Mouse (Mus musculus): ENCODE measurements around the gene Slc8a1. TPM values are rescaled to one million over a fixed set of nuclear protein-coding genes. Genes with fewer than 3 reads are reported as not detected.

The Slc8a1 gene
- polyA plus RNA-seq, 1 experiment, result 3.2 TPM

DNA sequence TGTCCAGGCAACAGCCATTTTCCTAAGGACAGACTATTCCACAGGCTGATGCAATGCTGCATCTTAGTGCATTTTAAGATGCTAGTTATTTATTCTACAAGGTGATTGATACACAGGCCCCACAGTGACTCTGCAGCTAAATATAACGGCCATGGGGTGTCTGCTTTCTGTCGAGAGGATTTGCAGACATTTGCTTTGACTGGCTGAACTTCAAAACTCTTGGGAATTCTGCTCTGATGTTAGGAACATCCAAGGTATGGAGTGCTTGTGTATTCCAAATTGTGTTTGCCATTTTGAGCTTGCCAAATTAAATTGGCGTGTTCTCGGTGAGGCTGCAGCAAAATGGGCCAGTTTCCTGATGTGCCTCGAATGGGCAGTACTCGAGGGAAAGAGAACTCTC is 2.4 kb upstream of the Slc8a1 start:
- TF ChIP-seq POLR2A (IDR thresholded peaks at IDR 0.05; ENCODE audit: low read depth, low read length), result no peak
- no peak for TF ChIP-seq CTCF (IDR thresholded peaks at IDR 0.05; ENCODE audit: extremely low read depth, insufficient read depth, insufficient read length, insufficient replicate concordance)
- no peak for DNase-seq (ENCODE audit: low read depth in 1 of 2, low spot score in 2 of 2)
- H3K27ac ChIP-seq (ENCODE audit: insufficient read depth, low read length), result no peak overlapping the region
- no peaks in the 10 kb centered on the region for H3K4me1 ChIP-seq (ENCODE audit: control insufficient read depth, insufficient read depth, insufficient read length)
- no peaks in the 10 kb centered on the region for H3K27me3 ChIP-seq (ENCODE audit: control insufficient read depth, insufficient read depth, low read length)
- H3K4me3 ChIP-seq (ENCODE audit: extremely low read depth, insufficient read depth, insufficient read length), result no peak overlapping the region
- WGBS, result 74% methylated on average over 6 of the region's 6 CpGs
- no peaks in the 10 kb centered on the region for H3K36me3 ChIP-seq (ENCODE audit: control insufficient read depth, insufficient read depth, low read length)

DNA sequence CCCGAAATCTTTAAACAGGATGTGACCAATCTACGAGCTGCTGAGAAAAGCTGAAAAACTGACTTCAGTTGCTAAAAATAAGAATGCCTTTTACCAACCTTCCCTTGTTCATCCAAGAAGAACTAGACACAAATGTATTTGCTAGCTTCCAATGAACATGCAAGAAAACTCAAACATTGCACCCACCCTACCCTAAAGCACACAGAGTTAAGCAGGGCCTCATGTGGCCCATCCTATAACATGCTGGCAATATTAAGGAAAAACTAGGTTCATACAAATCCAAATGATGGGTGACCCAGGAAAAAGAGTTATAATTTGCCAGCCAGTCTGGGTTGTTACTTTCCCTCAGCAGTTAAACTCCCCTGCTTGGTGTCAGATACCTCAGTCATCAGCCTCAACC is 398 bp downstream of the Slc8a1 start:
- H3K27me3 ChIP-seq (ENCODE audit: control insufficient read depth, insufficient read depth, low read length), result no peaks in the 10 kb centered on the region
- 65% methylated on average over 2 of the region's 2 CpGs for WGBS
- H3K36me3 ChIP-seq (ENCODE audit: control insufficient read depth, insufficient read depth, low read length), result no peaks in the 10 kb centered on the region
- no peak overlapping the region for H3K27ac ChIP-seq (ENCODE audit: insufficient read depth, low read length)
- no peaks in the 10 kb centered on the region for H3K4me1 ChIP-seq (ENCODE audit: control insufficient read depth, insufficient read depth, insufficient read length)
- TF ChIP-seq POLR2A (IDR thresholded peaks at IDR 0.05; ENCODE audit: low read depth, low read length) (no peak), CTCF (IDR thresholded peaks at IDR 0.05; ENCODE audit: extremely low read depth, insufficient read depth, insufficient read length, insufficient replicate concordance) (no peak)
- no peak overlapping the region for H3K4me3 ChIP-seq (ENCODE audit: extremely low read depth, insufficient read depth, insufficient read length)
- no peak for DNase-seq (ENCODE audit: low read depth in 1 of 2, low spot score in 2 of 2)

DNA sequence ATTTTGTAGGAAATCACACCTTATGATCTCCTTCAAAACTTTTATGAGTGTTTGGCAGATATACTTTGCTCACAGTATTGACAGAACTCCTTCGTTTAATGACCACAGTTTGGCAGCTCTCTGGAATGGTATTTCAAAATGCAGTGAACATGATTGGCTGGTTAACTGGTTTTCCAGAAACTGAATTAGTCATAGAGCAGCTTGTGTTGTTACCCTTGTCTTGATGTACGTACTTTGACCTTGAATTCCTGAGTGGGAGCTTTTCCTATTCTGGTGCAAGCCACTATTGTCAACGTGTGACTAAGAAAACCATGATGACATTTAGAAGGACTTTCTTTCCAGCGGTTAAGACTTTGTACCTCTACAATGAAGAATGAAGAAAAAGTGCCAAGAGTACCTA is 868 bp downstream of the Slc8a1 start:
- Histone ChIP-seq H3K4me3 (ENCODE audit: extremely low read depth, insufficient read depth, insufficient read length) (no peak overlapping the region), H3K36me3 (ENCODE audit: control insufficient read depth, insufficient read depth, low read length) (no peaks in the 10 kb centered on the region), H3K27me3 (ENCODE audit: control insufficient read depth, insufficient read depth, low read length) (no peaks in the 10 kb centered on the region), H3K4me1 (ENCODE audit: control insufficient read depth, insufficient read depth, insufficient read length) (no peaks in the 10 kb centered on the region), H3K27ac (ENCODE audit: insufficient read depth, low read length) (no peak overlapping the region)
- 85% methylated on average over 4 of the region's 4 CpGs for WGBS
- TF ChIP-seq CTCF (IDR thresholded peaks at IDR 0.05; ENCODE audit: extremely low read depth, insufficient read depth, insufficient read length, insufficient replicate concordance) (no peak), POLR2A (IDR thresholded peaks at IDR 0.05; ENCODE audit: low read depth, low read length) (no peak)
- no peak for DNase-seq (ENCODE audit: low read depth in 1 of 2, low spot score in 2 of 2)

DNA sequence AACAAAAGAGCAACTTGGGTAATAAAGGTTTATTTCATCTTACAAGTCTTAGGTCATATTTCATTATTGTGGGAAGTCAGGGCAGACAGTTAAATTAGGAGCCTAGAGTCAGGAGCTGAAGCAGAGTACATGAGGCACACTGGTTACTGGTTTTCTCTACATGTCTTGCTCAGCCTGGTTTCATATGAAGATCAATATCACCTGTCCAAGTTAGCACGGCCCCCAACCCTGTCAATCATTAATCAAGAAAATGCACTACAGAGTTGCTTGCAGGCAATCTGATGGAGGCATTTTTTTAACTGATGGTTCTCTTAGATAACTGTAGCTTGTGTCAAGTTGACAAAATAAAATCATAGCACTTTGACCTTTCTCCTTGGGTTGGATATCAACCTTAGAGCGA is 2.6 kb downstream of the Slc8a1 start:
- Histone ChIP-seq H3K36me3 (ENCODE audit: control insufficient read depth, insufficient read depth, low read length) (no peaks in the 10 kb centered on the region), H3K4me3 (ENCODE audit: extremely low read depth, insufficient read depth, insufficient read length) (no peak overlapping the region), H3K27me3 (ENCODE audit: control insufficient read depth, insufficient read depth, low read length) (no peaks in the 10 kb centered on the region), H3K27ac (ENCODE audit: insufficient read depth, low read length) (no peak overlapping the region), H3K4me1 (ENCODE audit: control insufficient read depth, insufficient read depth, insufficient read length) (no peaks in the 10 kb centered on the region)
- DNase-seq (ENCODE audit: low read depth in 1 of 2, low spot score in 2 of 2), result no peak
- 92% methylated on average over 2 of the region's 2 CpGs for WGBS
- TF ChIP-seq CTCF (IDR thresholded peaks at IDR 0.05; ENCODE audit: extremely low read depth, insufficient read depth, insufficient read length, insufficient replicate concordance) (no peak), POLR2A (IDR thresholded peaks at IDR 0.05; ENCODE audit: low read depth, low read length) (no peak)

DNA sequence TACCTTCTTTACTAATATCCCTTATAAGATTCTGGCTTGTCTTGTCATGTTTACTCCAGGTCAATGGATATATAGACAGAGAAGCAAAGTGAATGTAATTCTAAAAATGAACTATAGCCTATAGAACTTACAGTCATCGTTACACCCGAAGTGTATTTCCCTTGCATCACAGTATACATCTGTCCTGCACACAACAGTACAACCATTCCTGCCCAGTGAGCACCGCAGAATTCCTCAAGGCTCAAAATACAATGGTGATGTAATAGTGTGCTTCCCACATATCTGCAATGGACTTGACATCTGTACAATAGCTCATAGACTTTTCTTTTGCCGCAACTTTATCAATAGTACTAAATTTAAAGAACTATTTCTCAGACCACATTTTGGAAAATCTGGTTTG is 8.3 kb downstream of the Slc8a1 start:
- no peak overlapping the region for H3K4me3 ChIP-seq (ENCODE audit: extremely low read depth, insufficient read depth, insufficient read length)
- H3K36me3 ChIP-seq (ENCODE audit: control insufficient read depth, insufficient read depth, low read length), result no peaks in the 10 kb centered on the region
- no peaks in the 10 kb centered on the region for H3K27me3 ChIP-seq (ENCODE audit: control insufficient read depth, insufficient read depth, low read length)
- no peak overlapping the region for H3K27ac ChIP-seq (ENCODE audit: insufficient read depth, low read length)
- no peak for DNase-seq (ENCODE audit: low read depth in 1 of 2, low spot score in 2 of 2)
- TF ChIP-seq CTCF (IDR thresholded peaks at IDR 0.05; ENCODE audit: extremely low read depth, insufficient read depth, insufficient read length, insufficient replicate concordance) (no peak), POLR2A (IDR thresholded peaks at IDR 0.05; ENCODE audit: low read depth, low read length) (no peak)
- H3K4me1 ChIP-seq (ENCODE audit: control insufficient read depth, insufficient read depth, insufficient read length), result no peaks in the 10 kb centered on the region
- 92% methylated on average over 4 of the region's 4 CpGs for WGBS

DNA sequence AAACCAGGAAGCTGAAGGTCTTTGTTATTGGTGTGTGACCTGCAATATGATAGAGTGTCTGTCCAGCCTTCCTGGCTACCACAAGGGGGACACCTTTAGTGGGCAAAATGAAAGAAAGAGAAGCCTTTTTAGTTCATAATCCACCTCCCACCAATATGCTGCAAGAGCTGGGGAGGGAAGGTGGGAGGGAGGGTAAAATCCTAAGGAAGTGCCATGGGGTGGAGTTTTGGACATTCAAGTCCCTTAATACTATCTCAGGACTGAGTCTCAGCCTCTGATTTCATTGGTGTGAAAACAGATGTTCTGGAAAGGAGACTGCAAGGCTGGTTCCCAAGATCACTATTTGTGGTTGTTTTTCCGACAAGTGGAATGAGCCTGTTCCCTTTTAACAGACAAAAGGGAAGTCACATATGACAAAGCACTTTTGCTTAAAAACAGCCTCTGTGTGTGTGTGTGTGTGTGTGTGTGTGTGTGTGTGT is 25.9 kb downstream of the Slc8a1 start:
- TF ChIP-seq POLR2A (IDR thresholded peaks at IDR 0.05; ENCODE audit: low read depth, low read length), result no peak
- TF ChIP-seq CTCF (IDR thresholded peaks at IDR 0.05; ENCODE audit: extremely low read depth, insufficient read depth, insufficient read length, insufficient replicate concordance), result no peak
- DNase-seq (ENCODE audit: low read depth in 1 of 2, low spot score in 2 of 2), result no peak
- Histone ChIP-seq H3K27me3 (ENCODE audit: control insufficient read depth, insufficient read depth, low read length) (no peaks in the 10 kb centered on the region), H3K4me1 (ENCODE audit: control insufficient read depth, insufficient read depth, insufficient read length) (no peaks in the 10 kb centered on the region), H3K27ac (ENCODE audit: insufficient read depth, low read length) (peak overlapping the region; percentile 2; the same call in 1 of the 2 replicates), H3K36me3 (ENCODE audit: control insufficient read depth, insufficient read depth, low read length) (no peaks in the 10 kb centered on the region), H3K4me3 (ENCODE audit: extremely low read depth, insufficient read depth, insufficient read length) (no peak overlapping the region)
- 19% methylated on average over 1 of the region's 1 CpGs for WGBS

DNA sequence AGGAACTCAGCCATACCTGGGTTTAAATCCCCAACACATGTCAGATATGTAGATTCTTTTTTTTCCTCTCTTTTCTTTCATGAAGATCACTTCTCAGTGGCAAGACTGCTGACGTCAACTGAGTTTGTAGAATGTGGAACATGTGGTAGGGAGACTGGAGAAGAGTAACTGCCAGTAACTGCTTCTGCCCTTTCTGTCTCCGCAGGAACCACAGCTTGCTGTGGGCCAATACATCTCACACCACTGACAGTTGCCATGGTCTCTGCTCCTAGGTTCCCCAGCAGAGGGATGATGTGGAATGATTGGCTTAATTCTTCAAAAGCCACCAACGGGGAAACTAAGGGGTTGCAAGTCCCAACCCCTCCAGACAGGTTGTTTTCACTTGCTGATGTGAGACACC is 33.4 kb downstream of the Slc8a1 start:
- no peak overlapping the region for H3K27ac ChIP-seq (ENCODE audit: insufficient read depth, low read length)
- H3K4me1 ChIP-seq (ENCODE audit: control insufficient read depth, insufficient read depth, insufficient read length), result no peaks in the 10 kb centered on the region
- DNase-seq (ENCODE audit: low read depth in 1 of 2, low spot score in 2 of 2), result no peak
- H3K27me3 ChIP-seq (ENCODE audit: control insufficient read depth, insufficient read depth, low read length), result no peaks in the 10 kb centered on the region
- no peaks in the 10 kb centered on the region for H3K36me3 ChIP-seq (ENCODE audit: control insufficient read depth, insufficient read depth, low read length)
- no peak for TF ChIP-seq POLR2A (IDR thresholded peaks at IDR 0.05; ENCODE audit: low read depth, low read length)
- no peak for TF ChIP-seq CTCF (IDR thresholded peaks at IDR 0.05; ENCODE audit: extremely low read depth, insufficient read depth, insufficient read length, insufficient replicate concordance)
- no peak overlapping the region for H3K4me3 ChIP-seq (ENCODE audit: extremely low read depth, insufficient read depth, insufficient read length)
- 25% methylated on average over 3 of the region's 3 CpGs for WGBS

All from spleen, adult 2 months (tissue).